In the genomic region with DNA sequence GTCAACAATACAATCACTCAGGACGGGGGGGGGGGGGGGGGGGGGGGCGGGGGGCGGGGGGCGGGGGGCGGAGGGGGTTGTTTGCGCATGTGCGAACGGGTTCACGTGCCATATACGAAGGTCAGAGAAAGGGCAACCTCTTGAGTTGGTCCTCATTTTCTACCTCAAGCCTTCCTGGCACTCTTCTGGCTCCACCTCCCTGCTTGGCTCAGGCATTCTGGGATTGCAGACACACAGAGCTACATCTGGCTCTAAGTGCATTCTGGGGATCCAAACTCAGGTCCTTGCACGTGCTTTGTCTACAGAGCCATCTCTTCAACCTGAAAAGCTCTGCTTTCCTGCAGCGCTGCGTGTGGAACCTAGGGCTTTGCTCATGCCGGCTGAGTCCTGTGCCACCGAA, we compare ENCODE assay signal across 14 mouse cellular contexts. TPM values are rescaled to one million over a fixed set of nuclear protein-coding genes. Genes with fewer than 3 reads are reported as not detected.
DNase-seq lines count a peak whose midpoint lies in the region; ATAC-seq and TF ChIP-seq lines count a peak whose summit lies in the region.
"Had no signal": no experiment of that assay in that cellular context is flagged by ENCODE, and none has a peak within 500 bp of the region (broad histone marks: within the 10 kb centered on the region; RNA-seq: fewer than 3 reads in every experiment).

No protein-coding gene starts in this region.

- H3K4me1 ChIP-seq in heart, embryonic 15.5 days (replicated peaks): peaks cover 15% of the 10 kb centered on the region
- H3K4me1 ChIP-seq in liver, embryonic 16.5 days (ENCODE audit: control insufficient read depth, low read depth, low read length): peaks cover 2% of the 10 kb centered on the region
- peaks cover 6% of the 10 kb centered on the region for H3K4me1 ChIP-seq in liver, postnatal 0 days (ENCODE audit: insufficient read depth)
- H3K4me1 ChIP-seq in ES-E14 (ENCODE audit: control insufficient read depth in 2 of 2, insufficient read depth in 2 of 2, low read length in 2 of 2, poor library complexity in 1 of 2): peaks cover 4 to 30% of the 10 kb centered on the region in 2 experiments; a peak in 3 of 4 replicates
- H3K4me1 ChIP-seq in limb, embryonic 10.5 days: peaks cover 9% of the 10 kb centered on the region

- H3K4me2 ChIP-seq in heart, embryonic 15.5 days: no peak overlapping the region
- no peak overlapping the region for H3K4me2 ChIP-seq in liver, embryonic 16.5 days (ENCODE audit: low read depth, low read length)
- H3K4me2 ChIP-seq in liver, postnatal 0 days (ENCODE audit: low read depth, low read length): no peak overlapping the region
- H3K4me2 ChIP-seq: hindbrain, embryonic 12.5 days; liver, embryonic 15.5 days had no signal

- no peaks in the 10 kb centered on the region for H3K27me3 ChIP-seq in heart, embryonic 15.5 days
- H3K27me3 ChIP-seq in liver, embryonic 16.5 days (ENCODE audit: control insufficient read depth, insufficient read depth, low read depth, low read length): no peaks in the 10 kb centered on the region
- H3K27me3 ChIP-seq in liver, postnatal 0 days (ENCODE audit: insufficient read depth, low read length): no peaks in the 10 kb centered on the region
- no peaks in the 10 kb centered on the region for H3K27me3 ChIP-seq in limb, embryonic 10.5 days (ENCODE audit: low read depth, poor library complexity, severe bottlenecking)
- H3K27me3 ChIP-seq: hindbrain, embryonic 12.5 days; liver, embryonic 15.5 days; Patski had no signal

- no peak for DNase-seq in heart, postnatal 10 days
- no peak for DNase-seq in liver, postnatal 0 days
- no peak for DNase-seq in ES-E14 (ENCODE audit: low read depth, low spot score)
- no peak for DNase-seq in limb, embryonic 10.5 days (ENCODE audit: low spot score)
- no peak for DNase-seq in Muller cell, postnatal 12 days (ENCODE audit: inconsistent ontology term)
- DNase-seq: cerebellum, adult 9-11 months; layer of hippocampus, adult 9-11 months; thymus, adult 2 months had no signal

- in situ Hi-C loops in ES-E14 (cut with MboI; ENCODE audit: low sequenced_read_pairs in 2 of 2, unreplicated experiment in 2 of 2): loop anchor here (10.0 to 25.0 kb wide), 2 partner anchors 175 to 188 kb away; no protein-coding TSS in a partner anchor

- intact Hi-C loops in heart, postnatal 10 days (cut with DNase I): loop anchor here (10.0 kb wide), 1 partner anchor 395 kb away; no protein-coding TSS in a partner anchor

- no peak for ATAC-seq in heart, embryonic 15.5 days (replicated peaks; ENCODE audit: insufficient number of reproducible peaks, insufficient read depth, low FRiP score, low read depth)
- ATAC-seq in liver, embryonic 16.5 days (ENCODE audit: low read depth): no peak
- no peak for ATAC-seq in liver, postnatal 0 days
- ATAC-seq: Patski had no signal

- H3K36me3 ChIP-seq in heart, embryonic 15.5 days: no peaks in the 10 kb centered on the region
- H3K36me3 ChIP-seq in liver, embryonic 16.5 days (ENCODE audit: control insufficient read depth, insufficient read depth): peaks cover 2% of the 10 kb centered on the region
- peaks cover 3% of the 10 kb centered on the region; the same call in 1 of the 2 replicates for H3K36me3 ChIP-seq in liver, postnatal 0 days (replicated peaks; ENCODE audit: insufficient read depth, low read length)
- H3K36me3 ChIP-seq in ES-E14 (ENCODE audit: control insufficient read depth, insufficient read depth, low read length, poor library complexity, severe bottlenecking): peaks cover 5% of the 10 kb centered on the region; the same call in 1 of the 2 replicates
- peaks cover 23% of the 10 kb centered on the region for H3K36me3 ChIP-seq in limb, embryonic 10.5 days
- H3K36me3 ChIP-seq: hindbrain, embryonic 12.5 days had no signal

- no peaks in the 10 kb centered on the region for H3K9me3 ChIP-seq in heart, embryonic 15.5 days (replicated peaks)
- no peaks in the 10 kb centered on the region for H3K9me3 ChIP-seq in liver, embryonic 16.5 days (replicated peaks; ENCODE audit: control insufficient read depth, low read length)
- H3K9me3 ChIP-seq in liver, postnatal 0 days (ENCODE audit: low read length): no peaks in the 10 kb centered on the region
- H3K9me3 ChIP-seq in ES-E14 (ENCODE audit: control insufficient read depth, insufficient read depth, low read depth, low read length): no peaks in the 10 kb centered on the region
- H3K9me3 ChIP-seq in limb, embryonic 10.5 days (replicated peaks): no peaks in the 10 kb centered on the region
- H3K9me3 ChIP-seq: hindbrain, embryonic 12.5 days; liver, embryonic 15.5 days had no signal

- H3K4me3 ChIP-seq in heart, embryonic 15.5 days: no peak overlapping the region
- no peak overlapping the region for H3K4me3 ChIP-seq in liver, embryonic 16.5 days (ENCODE audit: low read depth, low read length)
- no peak overlapping the region for H3K4me3 ChIP-seq in liver, postnatal 0 days (ENCODE audit: low read depth, low read length)
- H3K4me3 ChIP-seq in ES-E14 (ENCODE audit: insufficient read depth in 1 of 2, low read depth in 1 of 2, low read length in 2 of 2, poor library complexity in 1 of 2, severe bottlenecking in 1 of 2): peak overlapping the region; percentile 4 to 39
- H3K4me3 ChIP-seq in limb, embryonic 10.5 days: no peak overlapping the region
- H3K4me3 ChIP-seq: hindbrain, embryonic 12.5 days; liver, embryonic 15.5 days had no signal

- no peak overlapping the region for H3K9ac ChIP-seq in heart, embryonic 15.5 days
- no peak overlapping the region for H3K9ac ChIP-seq in liver, embryonic 16.5 days (ENCODE audit: low read depth, low read length)
- no peak overlapping the region for H3K9ac ChIP-seq in liver, postnatal 0 days (replicated peaks)
- peak overlapping the region; percentile 79 for H3K9ac ChIP-seq in ES-E14 (ENCODE audit: insufficient read depth, low read depth, low read length, poor library complexity, severe bottlenecking)
- H3K9ac ChIP-seq: hindbrain, embryonic 12.5 days; liver, embryonic 15.5 days had no signal

- TF ChIP-seq CTCF in liver, postnatal 0 days (IDR thresholded peaks at IDR 0.05; ENCODE audit: low read depth): no peak

- 54% methylated on average over 7 of the region's 15 CpGs for WGBS in heart, embryonic 15.5 days
- 49% methylated on average over 11 of the region's 15 CpGs for WGBS in liver, embryonic 16.5 days (ENCODE audit: insufficient replicate concordance)
- 50% methylated on average over 13 of the region's 15 CpGs for WGBS in liver, postnatal 0 days (ENCODE audit: insufficient replicate concordance)
- 70% methylated on average over 10 of the region's 15 CpGs for WGBS in limb, embryonic 10.5 days

- 0 out of 2 replicates have a peak overlapping the region, but pooled peaks have one; percentile 19 for H3K27ac ChIP-seq in heart, embryonic 15.5 days
- H3K27ac ChIP-seq in liver, embryonic 16.5 days (ENCODE audit: low read length): 0 out of 2 replicates have a peak overlapping the region, but pooled peaks have one; percentile 5
- H3K27ac ChIP-seq in liver, postnatal 0 days (ENCODE audit: low read depth): no peak overlapping the region
- peak overlapping the region; percentile 91 for H3K27ac ChIP-seq in ES-E14 (ENCODE audit: insufficient read depth, low read depth, low read length, poor library complexity, severe bottlenecking)
- 0 out of 2 replicates have a peak overlapping the region, but pooled peaks have one; percentile 53 for H3K27ac ChIP-seq in limb, embryonic 10.5 days
- H3K27ac ChIP-seq: hindbrain, embryonic 12.5 days; liver, embryonic 15.5 days had no signal

- no peak for TF ChIP-seq EP300 in liver, postnatal 0 days (IDR thresholded peaks at IDR 0.05; ENCODE audit: low read depth)

TF ChIP-seq in ES-E14, 5 proteins besides CTCF, POLR2A, EP300 and RAD21:
- TF ChIP-seq MAFK (IDR thresholded peaks at IDR 0.05; ENCODE audit: insufficient read depth, low read depth, low read length) (no peak), HCFC1 (IDR thresholded peaks at IDR 0.05; ENCODE audit: borderline replicate concordance, insufficient read depth, low read length) (no peak), ZNF384 (IDR thresholded peaks at IDR 0.05; ENCODE audit: low read depth, low read length) (no peak), CHD2 (IDR thresholded peaks at IDR 0.05; ENCODE audit: low read depth, low read length) (no peak), ZC3H11A (IDR thresholded peaks at IDR 0.05; ENCODE audit: borderline replicate concordance, low read depth, low read length) (no peak)

RNA-seq across cellular contexts. Expression of a gene that starts 24.0 kb away (rescaled TPM):
- polyA plus RNA-seq in heart, embryonic 15.5 days (2015; fragmentation: Nextera tagmentation; extraction: Ambion mirVana): 12.0 and 17.9 TPM in 2 replicates
- total RNA-seq in heart, postnatal 10 days (2021): 1 to 10 TPM; 7.1 to 9.4 TPM
- 9.9 and 10.7 TPM in 2 replicates for polyA plus RNA-seq in liver, embryonic 16.5 days (2015; fragmentation: Nextera tagmentation; extraction: Ambion mirVana)
- 7.5 and 7.8 TPM in 2 replicates for polyA plus RNA-seq in liver, postnatal 0 days (2015; fragmentation: Nextera tagmentation; extraction: Ambion mirVana)
- total RNA-seq in ES-E14 (2012; rRNA removed): 48.5 and 58.3 TPM in 2 replicates
- 54.4 and 55.6 TPM in 2 replicates for polyA plus RNA-seq in limb, embryonic 10.5 days (2016; fragmentation: Nextera tagmentation; extraction: Ambion mirVana)

RNA-seq across cellular contexts. Expression of a gene that starts 31.9 kb away (rescaled TPM):
- polyA plus RNA-seq in heart, embryonic 15.5 days (2015; fragmentation: Nextera tagmentation; extraction: Ambion mirVana): 77.6 and 88.1 TPM in 2 replicates
- 100 to 1,000 TPM; 294 to 310 TPM for total RNA-seq in heart, postnatal 10 days (2021)
- 13.0 TPM in 2 replicates for polyA plus RNA-seq in liver, embryonic 16.5 days (2015; fragmentation: Nextera tagmentation; extraction: Ambion mirVana)
- polyA plus RNA-seq in liver, postnatal 0 days (2015; fragmentation: Nextera tagmentation; extraction: Ambion mirVana): 6.3 and 7.7 TPM in 2 replicates
- total RNA-seq in ES-E14 (2012; rRNA removed): 56.7 and 61.4 TPM in 2 replicates
- 37.3 and 43.9 TPM in 2 replicates for polyA plus RNA-seq in limb, embryonic 10.5 days (2016; fragmentation: Nextera tagmentation; extraction: Ambion mirVana)

RNA-seq across cellular contexts. Expression of a gene that starts 49.9 kb away (rescaled TPM):
- polyA plus RNA-seq in heart, embryonic 15.5 days (2015; fragmentation: Nextera tagmentation; extraction: Ambion mirVana): 2.0 and 3.7 TPM in 2 replicates
- under 1 TPM; 0.36 to 0.60 TPM for total RNA-seq in heart, postnatal 10 days (2021)
- polyA plus RNA-seq in liver, embryonic 16.5 days (2015; fragmentation: Nextera tagmentation; extraction: Ambion mirVana): 303 and 340 TPM in 2 replicates
- 659 and 684 TPM in 2 replicates for polyA plus RNA-seq in liver, postnatal 0 days (2015; fragmentation: Nextera tagmentation; extraction: Ambion mirVana)
- not detected in 2 replicates for total RNA-seq in ES-E14 (2012; rRNA removed)
- polyA plus RNA-seq in limb, embryonic 10.5 days (2016; fragmentation: Nextera tagmentation; extraction: Ambion mirVana): not detected in 2 replicates
- total RNA-seq: left cerebral cortex, postnatal 25 days had no signal
- polyA plus RNA-seq: Patski had no signal

Comparison
In these comparisons a context has a peak if more than half of its experiments do, and no peak if none do; other contexts are left out.
1. H3K4me3 ChIP-seq: peak in ES-E14 (2 of 2); none in heart, embryonic 15.5 days (single experiment), liver, embryonic 16.5 days (single experiment), liver, postnatal 0 days (single experiment) and limb, embryonic 10.5 days (single experiment).
2. RNA of a gene that starts 49.9 kb away (polyA plus RNA-seq): 659 to 684 TPM in liver, postnatal 0 days and 303 to 340 TPM in liver, embryonic 16.5 days; 2.0 to 3.7 TPM in heart, embryonic 15.5 days and not detected in limb, embryonic 10.5 days; every median in the first group is over 10 times any median in the second.